Mouse (Mus musculus) hindbrain, embryonic 11.5 days (tissue): ENCODE measurements around the gene Rnf157. TPM values are rescaled to one million over a fixed set of nuclear protein-coding genes. Genes with fewer than 3 reads are reported as not detected.

Source experiments
- ATAC-seq: fragments of 200-750 bp; cut with Nextera tagmentation; 2 replicates; pipeline ENCODE4 v1.8.0; 2017; ENCODE audit warnings: mild to moderate bottlenecking, moderate TSS enrichment, moderate library complexity; ENCODE audit not compliant: low FRiP score
- DNase-seq: peaks from one replicate; pipeline ENCODE4 v3.0.0-alpha.2; 2015; ENCODE audit warnings: low spot score
- H3K27ac ChIP-seq: fragments of 300-500 bp; sonication (generic); 2 replicates; pipeline ENCODE4 v1.5.1; 2014; ENCODE audit warnings: mild to moderate bottlenecking, low read depth, low read length
- H3K27me3 ChIP-seq: fragments of 300-500 bp; sonication (generic); 2 replicates; pipeline ENCODE4 v1.6.1; 2014; ENCODE audit warnings: mild to moderate bottlenecking, low read length, moderate library complexity, mixed read lengths; ENCODE audit not compliant: control insufficient read depth, insufficient read depth
- H3K36me3 ChIP-seq: fragments of 300-500 bp; sonication (generic); 2 replicates; pipeline ENCODE4 v1.6.1; 2014; ENCODE audit warnings: mild to moderate bottlenecking, low read length, moderate library complexity, mixed read lengths; ENCODE audit not compliant: control insufficient read depth, insufficient read depth
- H3K4me1 ChIP-seq: fragments of 300-500 bp; sonication (generic); replicated peaks from 2 replicates; pipeline ENCODE4 v1.6.1; 2014; ENCODE audit warnings: low read length, mixed read lengths; ENCODE audit not compliant: control insufficient read depth, insufficient read depth
- H3K4me2 ChIP-seq: fragments of 300-500 bp; sonication (generic); replicated peaks from 2 replicates; pipeline ENCODE4 v1.6.1; 2014; ENCODE audit warnings: mild to moderate bottlenecking, low read depth, low read length
- H3K4me3 ChIP-seq: fragments of 300-500 bp; sonication (generic); 2 replicates; pipeline ENCODE4 v1.5.1; 2014; ENCODE audit warnings: low read depth, low read length
- H3K9ac ChIP-seq: fragments of 300-500 bp; sonication (generic); 2 replicates; pipeline ENCODE4 v1.6.1; 2014; ENCODE audit warnings: low read depth, low read length
- H3K9me3 ChIP-seq: fragments of 300-500 bp; sonication (generic); 2 replicates; pipeline ENCODE4 v1.6.1; 2016; ENCODE audit warnings: low read length; ENCODE audit not compliant: control insufficient read depth
- WGBS: fragments of 180-500 bp; shearing (Covaris S2); extraction: QIAGEN DNeasy Blood & Tissue Kit; methylation state at CpG from one replicate; pipeline ENCODE4 v1.1.7; 2014; 5-methylcytosine and 5-hydroxymethylcytosine counted together
- polyA plus RNA-seq: library from polyadenylated mRNA; unstranded; fragments of >200 nt; fragmentation: Nextera tagmentation; extraction: Ambion mirVana; gene quantifications from 2 replicates; pipeline ENCODE4 v1.2.1, GENCODE M21; 2014

Rnf157 gene
- polyA plus RNA-seq, 1 experiment from 2014 or later = 16.0 TPM

DNA sequence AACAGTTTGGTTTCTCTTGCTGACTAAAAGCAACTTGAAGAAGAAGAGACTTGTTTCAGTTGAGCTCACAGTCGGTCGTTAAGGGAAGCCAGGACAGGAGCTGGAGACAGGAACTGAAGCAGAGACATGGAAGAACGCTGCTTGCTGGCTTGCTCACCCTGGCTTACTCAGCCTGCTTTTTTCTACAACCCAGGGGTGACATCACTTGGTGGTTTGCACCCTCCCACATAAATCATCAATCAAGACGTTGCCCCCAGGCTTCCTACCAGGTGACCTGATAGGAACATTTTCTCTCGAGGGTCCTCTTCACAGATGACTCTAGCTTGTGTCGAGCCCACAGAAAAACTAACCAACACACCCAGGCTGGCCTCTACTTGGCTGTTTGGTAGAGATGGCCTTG is 10.4 kb upstream of the Rnf157 start:
- H3K27me3 ChIP-seq = no peaks in the 10 kb centered on the region
- DNase-seq = no peak
- no peak for ATAC-seq
- H3K4me2 ChIP-seq = no peak overlapping the region
- 85% methylated on average over 6 of the region's 6 CpGs for WGBS
- no peaks in the 10 kb centered on the region for H3K9me3 ChIP-seq
- H3K36me3 ChIP-seq = no peaks in the 10 kb centered on the region
- no peak overlapping the region for H3K4me3 ChIP-seq
- H3K9ac ChIP-seq = no peak overlapping the region
- H3K4me1 ChIP-seq = no peaks in the 10 kb centered on the region
- H3K27ac ChIP-seq = no peak overlapping the region

- Histone ChIP-seq H3K27me3 (no peaks in the 10 kb centered on the region), H3K4me1 (no peaks in the 10 kb centered on the region), H3K4me3 (no peak overlapping the region), H3K27ac (no peak overlapping the region), H3K4me2 (no peak overlapping the region), H3K36me3 (no peaks in the 10 kb centered on the region), H3K9ac (no peak overlapping the region), H3K9me3 (no peaks in the 10 kb centered on the region)
- DNase-seq (no peak), ATAC-seq (no peak)
- 89% methylated on average over 2 of the region's 2 CpGs for WGBS
These were observed 9.7 kb upstream of the Rnf157 start for GRCm38 (mm10) chr11:116422562-116422961.

GRCm38 (mm10) chr11:116421102-116421501 is 8.3 kb upstream of the Rnf157 start:
- DNase-seq (no peak), ATAC-seq (no peak)
- H3K9ac ChIP-seq = no peak overlapping the region
- H3K27ac ChIP-seq = no peak overlapping the region
- H3K4me1 ChIP-seq = no peaks in the 10 kb centered on the region
- H3K36me3 ChIP-seq = no peaks in the 10 kb centered on the region
- WGBS = 70% methylated on average over 6 of the region's 6 CpGs
- no peaks in the 10 kb centered on the region for H3K27me3 ChIP-seq
- no peak overlapping the region for H3K4me2 ChIP-seq
- H3K9me3 ChIP-seq = no peaks in the 10 kb centered on the region
- H3K4me3 ChIP-seq = no peak overlapping the region

GRCm38 (mm10) chr11:116418841-116419462 is 6.1 kb upstream of the Rnf157 start:
- H3K9me3 ChIP-seq = no peaks in the 10 kb centered on the region
- H3K27me3 ChIP-seq = no peaks in the 10 kb centered on the region
- no peak overlapping the region for H3K4me2 ChIP-seq
- H3K36me3 ChIP-seq = no peaks in the 10 kb centered on the region
- no peaks in the 10 kb centered on the region for H3K4me1 ChIP-seq
- ATAC-seq (no peak), DNase-seq (no peak)
- 75% methylated on average over 6 of the region's 6 CpGs for WGBS
- H3K4me3 ChIP-seq = no peak overlapping the region
- no peak overlapping the region for H3K9ac ChIP-seq
- H3K27ac ChIP-seq = no peak overlapping the region

DNA sequence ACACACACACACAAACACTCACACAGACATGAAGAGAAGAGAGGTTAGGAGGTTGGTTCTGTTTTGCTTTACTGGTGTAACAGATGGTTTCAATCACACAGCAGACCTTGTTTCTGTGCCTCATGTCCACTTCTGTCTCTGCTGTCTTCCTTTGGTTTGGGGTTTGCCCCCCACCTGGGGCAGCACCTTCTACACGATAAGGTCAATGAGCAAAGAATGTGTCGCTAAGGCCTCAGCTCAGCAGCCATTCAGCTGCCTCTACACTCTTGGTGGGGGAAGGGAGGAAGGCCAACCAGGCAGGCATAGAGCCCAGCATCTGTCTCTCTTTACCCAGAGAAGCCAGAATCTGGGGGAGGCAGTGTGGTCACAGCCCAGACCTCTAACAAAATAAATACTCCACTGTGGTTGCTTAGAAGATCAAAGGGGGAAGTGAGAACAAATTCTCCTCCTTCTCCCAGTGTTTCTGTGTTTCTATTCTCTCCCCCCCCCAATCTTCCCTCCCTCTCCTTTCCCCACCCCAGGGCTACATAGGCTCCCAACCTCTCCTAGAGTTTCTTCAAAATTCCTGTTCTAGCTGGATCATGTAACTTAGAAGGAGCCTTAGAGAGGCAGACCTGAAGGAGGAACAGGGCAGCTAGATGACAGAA is 5.5 kb upstream of the Rnf157 start:
- no peak overlapping the region for H3K27ac ChIP-seq
- ATAC-seq (no peak), DNase-seq (peak; percentile 35)

GRCm38 (mm10) chr11:116417054-116417453 is 4.2 kb upstream of the Rnf157 start:
- DNase-seq (no peak), ATAC-seq (no peak)
- peaks cover 3% of the 10 kb centered on the region; the same call in 1 of the 2 replicates for H3K4me1 ChIP-seq
- H3K36me3 ChIP-seq = no peaks in the 10 kb centered on the region
- 87% methylated on average over 5 of the region's 5 CpGs for WGBS
- H3K9ac ChIP-seq = no peak overlapping the region
- no peak overlapping the region for H3K27ac ChIP-seq
- no peaks in the 10 kb centered on the region for H3K9me3 ChIP-seq
- no peak overlapping the region for H3K4me2 ChIP-seq
- no peak overlapping the region for H3K4me3 ChIP-seq
- H3K27me3 ChIP-seq = no peaks in the 10 kb centered on the region

More for the DNA sequence above, 5.5 kb upstream of the Rnf157 start:
- H3K9me3 ChIP-seq = no peaks in the 10 kb centered on the region
- no peak overlapping the region for H3K9ac ChIP-seq
- no peak overlapping the region for H3K4me3 ChIP-seq
- WGBS = 18% methylated on average over 2 of the region's 2 CpGs
- no peaks in the 10 kb centered on the region for H3K36me3 ChIP-seq
- H3K27me3 ChIP-seq = no peaks in the 10 kb centered on the region
- no peak overlapping the region for H3K4me2 ChIP-seq
- H3K4me1 ChIP-seq = peaks cover 1% of the 10 kb centered on the region; the same call in 1 of the 2 replicates

DNA sequence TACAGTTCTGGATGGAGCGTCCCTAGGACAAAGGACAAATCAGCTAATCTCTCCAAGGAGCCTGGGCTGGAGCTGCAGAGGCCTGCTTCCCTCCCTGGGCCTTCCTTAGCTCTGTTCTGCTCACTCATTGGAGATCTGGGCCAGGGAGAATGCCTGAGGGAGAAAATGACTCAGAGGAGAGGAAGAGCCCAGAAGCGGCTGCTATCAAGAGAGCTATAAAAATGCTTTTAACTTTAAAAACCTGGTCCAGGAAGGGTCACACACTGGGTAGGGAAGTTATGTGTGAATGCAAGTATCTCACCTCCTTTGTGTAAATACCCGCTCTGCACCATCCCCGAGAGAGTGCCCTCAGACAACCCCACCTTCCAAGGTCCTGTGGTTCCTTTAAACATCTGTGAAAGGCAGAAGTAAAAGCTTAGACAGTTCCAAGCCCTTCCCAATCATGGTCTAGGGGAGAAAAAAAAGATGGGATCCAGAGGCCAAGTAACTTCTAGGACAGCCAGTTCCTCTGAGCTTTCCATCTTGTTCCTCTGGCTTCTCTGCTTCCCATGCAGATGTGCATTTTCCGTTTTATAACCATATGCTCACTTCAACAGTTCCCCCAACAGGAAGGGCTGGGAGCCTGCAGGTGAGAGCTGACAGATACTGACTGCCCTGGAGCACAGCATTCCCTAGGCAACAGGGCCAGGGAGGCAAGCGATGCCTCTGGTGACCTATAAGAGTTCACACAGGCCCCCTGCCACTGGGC is 3.5 kb upstream of the Rnf157 start:
- Histone ChIP-seq H3K4me1 (peaks cover 6% of the 10 kb centered on the region), H3K4me2 (no peak overlapping the region), H3K9ac (no peak overlapping the region), H3K4me3 (no peak overlapping the region), H3K27ac (no peak overlapping the region), H3K36me3 (no peaks in the 10 kb centered on the region), H3K27me3 (no peaks in the 10 kb centered on the region), H3K9me3 (no peaks in the 10 kb centered on the region)
- DNase-seq (no peak), ATAC-seq (no peak)
- 78% methylated on average over 6 of the region's 6 CpGs for whole genome bisulfite sequencing

DNA sequence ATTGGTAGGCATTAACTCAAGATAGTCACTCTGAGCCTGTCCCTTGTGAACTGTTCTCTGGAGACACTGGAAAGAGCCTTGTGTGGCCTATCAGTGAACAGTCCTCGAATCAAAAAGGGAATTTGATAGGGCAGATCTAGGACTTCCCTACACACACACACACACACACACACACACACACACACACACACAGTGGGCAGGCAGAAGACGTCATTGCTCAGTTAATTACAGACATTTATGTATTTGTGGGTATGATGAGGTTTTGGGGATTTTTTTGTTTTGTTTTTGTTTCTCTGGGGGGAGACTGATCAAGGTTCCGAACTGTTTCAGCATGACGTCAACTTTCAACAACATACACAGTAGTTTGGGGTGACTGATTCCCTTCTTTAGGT is 795 bp upstream of the Rnf157 start:
- peaks cover 6% of the 10 kb centered on the region for H3K4me1 ChIP-seq
- H3K27me3 ChIP-seq = no peaks in the 10 kb centered on the region
- WGBS = 84% methylated on average over 4 of the region's 4 CpGs
- H3K4me2 ChIP-seq = peak overlapping the region; percentile 97
- peak overlapping the region; percentile 76 for H3K4me3 ChIP-seq
- H3K36me3 ChIP-seq = no peaks in the 10 kb centered on the region
- H3K9me3 ChIP-seq = no peaks in the 10 kb centered on the region
- no peak overlapping the region for H3K9ac ChIP-seq
- 0 out of 2 replicates have a peak overlapping the region, but pooled peaks have one; percentile 83 for H3K27ac ChIP-seq
- DNase-seq (no peak), ATAC-seq (no peak)
